Mouse (Mus musculus): ENCODE measurements around the gene Arhgef26. TPM values are rescaled to one million over a fixed set of nuclear protein-coding genes. Genes with fewer than 3 reads are reported as not detected.

The Arhgef26 gene
- total and polyA plus RNA-seq, 3 experiments = 0.16 TPM; not detected in 2

GRCm38 (mm10) chr3:62394284-62394683, 56.1 kb downstream of the Arhgef26 start:
- no peak for DNase-seq (ENCODE audit: low spot score)
- no peak overlapping the region for H3K4me3 ChIP-seq (ENCODE audit: low read depth, low read length)
- no peaks in the 10 kb centered on the region for H3K4me1 ChIP-seq (ENCODE audit: insufficient read depth, low read depth, low read length)
- peaks cover 3% of the 10 kb centered on the region for H3K27me3 ChIP-seq (ENCODE audit: insufficient read depth, low read length)
- TF ChIP-seq GATA2 (IDR thresholded peaks at IDR 0.05; ENCODE audit: borderline replicate concordance, low read depth, low read length) (no peak), POLR2AphosphoS5 (IDR thresholded peaks at IDR 0.05; ENCODE audit: insufficient replicate concordance, low read depth, low read length) (no peak)
- H3K36me3 ChIP-seq (replicated peaks) = no peaks in the 10 kb centered on the region
- no peaks in the 10 kb centered on the region for H3K9me3 ChIP-seq (replicated peaks)
- no peak for ATAC-seq (ENCODE audit: extremely low read depth, insufficient number of reproducible peaks, low FRiP score, poor library complexity, severe bottlenecking)

- peaks cover 3% of the 10 kb centered on the region for H3K27me3 ChIP-seq (ENCODE audit: insufficient read depth, low read length)
- H3K4me1 ChIP-seq (ENCODE audit: insufficient read depth, low read depth, low read length) = no peaks in the 10 kb centered on the region
- ATAC-seq (ENCODE audit: extremely low read depth, insufficient number of reproducible peaks, low FRiP score, poor library complexity, severe bottlenecking) (no peak), DNase-seq (ENCODE audit: low spot score) (no peak)
- TF ChIP-seq GATA1 (IDR thresholded peaks at IDR 0.05; ENCODE audit: borderline replicate concordance, low read length) (no peak), POLR2AphosphoS5 (IDR thresholded peaks at IDR 0.05; ENCODE audit: insufficient replicate concordance, low read depth, low read length) (no peak)
- no peak overlapping the region for H3K4me3 ChIP-seq (ENCODE audit: low read depth, low read length)
- no peaks in the 10 kb centered on the region for H3K36me3 ChIP-seq (replicated peaks)
- H3K9me3 ChIP-seq (replicated peaks) = no peaks in the 10 kb centered on the region
Measured at GRCm38 (mm10) chr3:62395368-62395767, 57.2 kb downstream of the Arhgef26 start.

GRCm38 (mm10) chr3:62396109-62396508, 58.0 kb downstream of the Arhgef26 start:
- no peaks in the 10 kb centered on the region for H3K9me3 ChIP-seq (replicated peaks)
- H3K4me3 ChIP-seq (ENCODE audit: low read depth, low read length) = no peak overlapping the region
- no peak for TF ChIP-seq CTCF (IDR thresholded peaks at IDR 0.05; ENCODE audit: low read depth, low read length)
- no peak for TF ChIP-seq TAL1 (conservative IDR thresholded peaks at IDR 0.05; ENCODE audit: low read depth, low read length)
- TF ChIP-seq GATA2 (IDR thresholded peaks at IDR 0.05; ENCODE audit: borderline replicate concordance, low read depth, low read length) = no peak
- no peak for TF ChIP-seq GATA1 (IDR thresholded peaks at IDR 0.05; ENCODE audit: borderline replicate concordance, low read length)
- no peak for TF ChIP-seq POLR2AphosphoS5 (IDR thresholded peaks at IDR 0.05; ENCODE audit: insufficient replicate concordance, low read depth, low read length)
- no peaks in the 10 kb centered on the region for H3K4me1 ChIP-seq (ENCODE audit: insufficient read depth, low read depth, low read length)
- DNase-seq (ENCODE audit: low spot score) (no peak), ATAC-seq (ENCODE audit: extremely low read depth, insufficient number of reproducible peaks, low FRiP score, poor library complexity, severe bottlenecking) (no peak)
- peaks cover 3% of the 10 kb centered on the region for H3K27me3 ChIP-seq (ENCODE audit: insufficient read depth, low read length)
- no peaks in the 10 kb centered on the region for H3K36me3 ChIP-seq (replicated peaks)

- DNase-seq (ENCODE audit: low spot score) (no peak), ATAC-seq (ENCODE audit: extremely low read depth, insufficient number of reproducible peaks, low FRiP score, poor library complexity, severe bottlenecking) (no peak)
- Histone ChIP-seq H3K9me3 (replicated peaks) (no peaks in the 10 kb centered on the region), H3K36me3 (replicated peaks) (no peaks in the 10 kb centered on the region), H3K27me3 (ENCODE audit: insufficient read depth, low read length) (peaks cover 8% of the 10 kb centered on the region; the same call in 1 of the 2 replicates), H3K4me1 (ENCODE audit: insufficient read depth, low read depth, low read length) (no peaks in the 10 kb centered on the region), H3K4me3 (ENCODE audit: low read depth, low read length) (no peak overlapping the region)
- TF ChIP-seq POLR2AphosphoS5 (IDR thresholded peaks at IDR 0.05; ENCODE audit: insufficient replicate concordance, low read depth, low read length) (no peak), GATA1 (IDR thresholded peaks at IDR 0.05; ENCODE audit: borderline replicate concordance, low read length) (no peak), CTCF (IDR thresholded peaks at IDR 0.05; ENCODE audit: low read depth, low read length) (no peak), TAL1 (conservative IDR thresholded peaks at IDR 0.05; ENCODE audit: low read depth, low read length) (no peak), GATA2 (IDR thresholded peaks at IDR 0.05; ENCODE audit: borderline replicate concordance, low read depth, low read length) (no peak)
Measured at GRCm38 (mm10) chr3:62398094-62398493, 60.0 kb downstream of the Arhgef26 start.

- H3K36me3 ChIP-seq (replicated peaks) = no peaks in the 10 kb centered on the region
- H3K27me3 ChIP-seq (ENCODE audit: insufficient read depth, low read length) = peaks cover 13% of the 10 kb centered on the region
- TF ChIP-seq GATA2 (IDR thresholded peaks at IDR 0.05; ENCODE audit: borderline replicate concordance, low read depth, low read length) = no peak
- no peak for TF ChIP-seq POLR2AphosphoS5 (IDR thresholded peaks at IDR 0.05; ENCODE audit: insufficient replicate concordance, low read depth, low read length)
- TF ChIP-seq CTCF (IDR thresholded peaks at IDR 0.05; ENCODE audit: low read depth, low read length) = no peak
- TF ChIP-seq TAL1 (conservative IDR thresholded peaks at IDR 0.05; ENCODE audit: low read depth, low read length) = no peak
- no peak for TF ChIP-seq GATA1 (IDR thresholded peaks at IDR 0.05; ENCODE audit: borderline replicate concordance, low read length)
- H3K4me3 ChIP-seq (ENCODE audit: low read depth, low read length) = no peak overlapping the region
- ATAC-seq (ENCODE audit: extremely low read depth, insufficient number of reproducible peaks, low FRiP score, poor library complexity, severe bottlenecking) (no peak), DNase-seq (ENCODE audit: low spot score) (no peak)
- no peaks in the 10 kb centered on the region for H3K9me3 ChIP-seq (replicated peaks)
- no peaks in the 10 kb centered on the region for H3K4me1 ChIP-seq (ENCODE audit: insufficient read depth, low read depth, low read length)
Measured at GRCm38 (mm10) chr3:62399826-62400746, 61.9 kb downstream of the Arhgef26 start.

GRCm38 (mm10) chr3:62402466-62402865, 64.3 kb downstream of the Arhgef26 start:
- no peak overlapping the region for H3K4me3 ChIP-seq (ENCODE audit: low read depth, low read length)
- no peaks in the 10 kb centered on the region for H3K9me3 ChIP-seq (replicated peaks)
- H3K36me3 ChIP-seq (replicated peaks) = no peaks in the 10 kb centered on the region
- DNase-seq (ENCODE audit: low spot score) (no peak), ATAC-seq (ENCODE audit: extremely low read depth, insufficient number of reproducible peaks, low FRiP score, poor library complexity, severe bottlenecking) (no peak)
- peaks cover 13% of the 10 kb centered on the region for H3K27me3 ChIP-seq (ENCODE audit: insufficient read depth, low read length)
- no peak for TF ChIP-seq GATA1 (IDR thresholded peaks at IDR 0.05; ENCODE audit: borderline replicate concordance, low read length)
- no peak for TF ChIP-seq TAL1 (conservative IDR thresholded peaks at IDR 0.05; ENCODE audit: low read depth, low read length)
- TF ChIP-seq POLR2AphosphoS5 (IDR thresholded peaks at IDR 0.05; ENCODE audit: insufficient replicate concordance, low read depth, low read length) = no peak
- TF ChIP-seq GATA2 (IDR thresholded peaks at IDR 0.05; ENCODE audit: borderline replicate concordance, low read depth, low read length) = no peak
- TF ChIP-seq CTCF (IDR thresholded peaks at IDR 0.05; ENCODE audit: low read depth, low read length) = no peak
- no peaks in the 10 kb centered on the region for H3K4me1 ChIP-seq (ENCODE audit: insufficient read depth, low read depth, low read length)

All from G1E (cell line).